Mouse (Mus musculus) limb, embryonic 13.5 days (tissue): ENCODE measurements around the gene Gns. TPM values are rescaled to one million over a fixed set of nuclear protein-coding genes. Genes with fewer than 3 reads are reported as not detected.

Experiments
- ATAC-seq: fragments of 200-750 bp; cut with Nextera tagmentation; 2 replicates; pipeline ENCODE4 v1.8.0; 2017; ENCODE audit warnings: low read depth, moderate number of reproducible peaks, moderate TSS enrichment; ENCODE audit not compliant: low FRiP score
- H3K27ac ChIP-seq: fragments of 300-500 bp; sonication (generic); 2 replicates; pipeline ENCODE4 v1.5.1; 2015; ENCODE audit warnings: inconsistent platforms, mild to moderate bottlenecking, moderate library complexity
- H3K27me3 ChIP-seq: fragments of 300-500 bp; sonication (generic); 2 replicates; pipeline ENCODE4 v1.6.1; 2015; ENCODE audit warnings: mild to moderate bottlenecking, inconsistent platforms
- H3K36me3 ChIP-seq: fragments of 300-500 bp; sonication (generic); 2 replicates; pipeline ENCODE4 v1.6.1; 2015; ENCODE audit warnings: inconsistent platforms, mild to moderate bottlenecking, moderate library complexity
- H3K4me1 ChIP-seq: fragments of 300-500 bp; sonication (generic); 2 replicates; pipeline ENCODE4 v1.6.1; 2015; ENCODE audit warnings: inconsistent platforms
- H3K4me2 ChIP-seq: fragments of 300-500 bp; sonication (generic); replicated peaks from 2 replicates; pipeline ENCODE4 v1.6.1; 2015; ENCODE audit warnings: inconsistent platforms, mild to moderate bottlenecking, moderate library complexity
- H3K4me3 ChIP-seq: fragments of 300-500 bp; sonication (generic); 2 replicates; pipeline ENCODE4 v1.5.1; 2015; ENCODE audit warnings: moderate library complexity, mild to moderate bottlenecking, inconsistent platforms
- H3K9ac ChIP-seq: fragments of 300-500 bp; sonication (generic); 2 replicates; pipeline ENCODE4 v1.6.1; 2015; ENCODE audit warnings: mild to moderate bottlenecking, inconsistent platforms
- H3K9me3 ChIP-seq: fragments of 300-500 bp; sonication (generic); 2 replicates; pipeline ENCODE4 v1.6.1; 2016; ENCODE audit warnings: inconsistent platforms
- WGBS: fragments of 180-500 bp; shearing (Covaris S2); methylation state at CpG from one replicate; pipeline ENCODE4 v1.1.7; 2015; 5-methylcytosine and 5-hydroxymethylcytosine counted together
- polyA plus RNA-seq: library from polyadenylated mRNA; unstranded; fragments of >200 nt; fragmentation: Nextera tagmentation; extraction: Ambion mirVana; gene quantifications from 2 replicates; pipeline ENCODE4 v1.2.1, GENCODE M21; 2015

Gene Gns
- polyA plus RNA-seq, 1 experiment from 2014 or later = 45.8 TPM

DNA sequence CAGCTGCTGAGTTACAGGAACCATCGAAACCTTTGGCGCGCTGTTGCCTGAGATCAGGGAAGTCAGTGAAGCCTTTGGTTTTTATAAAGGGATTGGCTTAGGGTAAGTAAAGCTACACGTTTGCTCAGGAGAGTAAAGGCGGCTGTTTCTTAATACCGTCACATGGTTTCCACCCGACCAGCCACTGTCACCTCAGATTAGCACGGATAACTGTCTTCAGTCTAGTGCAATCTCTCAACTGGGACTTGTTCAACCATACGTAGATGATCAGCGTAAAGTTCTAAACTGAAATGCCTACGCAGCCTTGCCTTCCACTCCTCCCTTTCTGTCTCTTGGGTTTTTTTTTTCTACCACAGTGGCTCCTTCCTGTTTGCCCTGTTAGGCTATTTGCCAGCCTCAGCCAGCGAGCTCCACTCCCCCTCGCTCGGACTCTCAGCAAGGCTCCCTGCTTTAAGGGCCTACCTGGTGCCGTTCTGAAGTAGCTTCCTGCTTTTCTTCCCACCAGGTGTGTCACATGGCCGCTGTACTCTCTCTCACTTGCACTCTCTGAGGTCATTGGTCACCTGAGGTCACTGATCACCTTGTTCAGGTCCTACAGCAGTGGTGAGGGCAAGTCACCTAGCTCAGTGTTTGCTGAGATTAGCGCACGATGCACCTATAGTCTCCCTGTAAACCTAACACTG lies 4.0 kb downstream of the Gns start:
- ATAC-seq = no peak

DNA sequence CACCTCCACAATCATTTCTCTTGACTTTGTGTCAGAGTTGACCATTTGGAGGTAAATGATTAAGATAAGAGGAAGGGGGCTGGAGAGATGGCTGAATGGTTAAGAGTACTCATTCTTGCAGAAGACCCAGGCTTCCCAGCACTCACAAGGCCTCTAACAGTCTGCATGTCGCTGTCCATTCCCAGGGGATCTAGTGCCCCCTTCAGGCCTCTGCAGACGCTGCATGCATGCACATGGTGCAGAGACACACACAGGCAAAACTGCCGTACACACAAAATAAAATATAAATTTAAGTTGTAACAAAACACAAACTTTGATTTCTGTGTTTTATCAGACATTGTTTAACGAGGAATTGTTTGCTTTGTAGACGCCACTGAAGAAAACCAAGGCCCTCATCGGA lies 5.9 kb downstream of the Gns start:
- H3K9ac ChIP-seq = no peak overlapping the region
- H3K27me3 ChIP-seq = no peaks in the 10 kb centered on the region
- H3K4me3 ChIP-seq = no peak overlapping the region
- WGBS = 91% methylated on average over 6 of the region's 6 CpGs
- peaks cover 22% of the 10 kb centered on the region for H3K4me1 ChIP-seq
- H3K36me3 ChIP-seq = peaks cover 67% of the 10 kb centered on the region
- no peak overlapping the region for H3K4me2 ChIP-seq
- no peak overlapping the region for H3K27ac ChIP-seq
- no peaks in the 10 kb centered on the region for H3K9me3 ChIP-seq
- ATAC-seq = no peak

More for the DNA sequence above, 4.0 kb downstream of the Gns start:
- Histone ChIP-seq H3K4me1 (peaks cover 27% of the 10 kb centered on the region), H3K4me3 (no peak overlapping the region), H3K4me2 (no peak overlapping the region), H3K9ac (no peak overlapping the region), H3K36me3 (peaks cover 49% of the 10 kb centered on the region), H3K9me3 (no peaks in the 10 kb centered on the region), H3K27ac (no peak overlapping the region), H3K27me3 (no peaks in the 10 kb centered on the region)
- WGBS = 89% methylated on average over 18 of the region's 18 CpGs

DNA sequence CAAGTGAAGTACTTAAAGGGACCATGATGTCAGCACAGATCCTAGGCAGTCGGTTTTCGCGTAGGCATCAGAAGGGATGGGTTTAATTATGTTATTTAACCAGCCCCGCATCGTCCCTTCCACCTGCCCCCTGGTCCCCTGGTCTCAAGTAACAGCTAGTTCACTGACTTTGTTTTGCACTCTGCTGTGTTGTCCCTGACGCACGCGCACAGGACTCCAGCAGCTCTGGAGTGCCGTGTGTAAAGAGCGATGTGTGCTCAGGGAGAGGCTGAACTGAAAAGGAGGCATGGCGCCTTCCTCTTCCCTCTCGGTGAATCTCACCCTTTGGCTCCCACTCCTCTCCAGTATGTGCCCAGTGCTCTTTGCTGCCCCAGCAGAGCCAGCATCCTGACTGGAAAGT lies 9.1 kb downstream of the Gns start:
- H3K4me1 ChIP-seq = 0 out of 2 replicates have a peak, but pooled peaks cover 6% of the 10 kb centered on the region
- H3K27ac ChIP-seq = no peak overlapping the region
- no peak overlapping the region for H3K9ac ChIP-seq
- no peaks in the 10 kb centered on the region for H3K27me3 ChIP-seq
- H3K9me3 ChIP-seq = no peaks in the 10 kb centered on the region
- no peak overlapping the region for H3K4me2 ChIP-seq
- H3K4me3 ChIP-seq = no peak overlapping the region
- no peak for ATAC-seq
- WGBS = 49% methylated on average over 12 of the region's 12 CpGs
- peaks cover 88% of the 10 kb centered on the region for H3K36me3 ChIP-seq

DNA sequence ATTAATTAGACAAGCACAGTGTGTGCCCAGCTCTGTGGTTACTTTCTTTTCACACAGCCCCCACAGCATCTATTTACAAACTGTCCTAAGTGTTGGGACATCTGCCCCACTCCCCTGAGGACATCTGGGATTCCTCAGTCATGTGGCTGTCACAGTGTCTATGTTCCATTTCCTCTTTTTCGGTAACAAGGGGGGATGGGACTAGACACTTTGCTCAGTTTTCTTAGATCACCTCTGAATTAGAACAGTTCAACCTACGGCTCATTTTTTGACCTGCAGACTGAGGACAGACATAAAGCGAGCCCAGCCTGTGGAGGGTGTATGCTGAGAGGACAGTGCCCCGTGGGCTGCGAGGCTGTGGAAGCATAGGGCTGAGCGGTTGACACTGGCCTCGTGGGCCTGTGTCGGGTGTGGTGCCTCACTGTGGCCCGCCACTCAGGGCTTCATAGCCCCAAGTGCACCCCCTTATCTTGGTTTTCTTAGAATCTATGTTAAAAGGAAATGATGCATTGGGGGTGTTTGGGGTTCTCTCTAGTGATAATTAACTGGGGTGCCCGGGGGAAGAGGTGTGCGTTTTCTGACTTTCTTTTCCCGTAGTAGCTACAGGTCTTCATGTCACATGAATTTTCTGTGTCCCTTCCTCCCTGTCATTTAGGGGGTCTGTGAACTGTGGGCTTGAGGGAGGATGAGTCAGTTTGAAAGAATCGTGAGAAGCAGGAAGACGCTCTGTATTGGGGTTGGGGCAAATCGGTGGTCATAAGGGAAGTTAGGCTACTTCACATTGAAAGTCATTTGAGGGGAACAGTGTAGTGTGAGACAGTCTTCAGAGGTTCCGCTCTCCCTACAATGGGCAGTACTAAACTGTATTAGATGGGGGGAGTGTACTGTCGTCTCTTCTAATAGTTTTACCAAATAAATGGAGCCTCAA lies 10.1 kb downstream of the Gns start:
- Histone ChIP-seq H3K27me3 (no peaks in the 10 kb centered on the region), H3K4me2 (no peak overlapping the region), H3K9ac (no peak overlapping the region), H3K4me3 (no peak overlapping the region), H3K4me1 (0 out of 2 replicates have a peak, but pooled peaks cover 6% of the 10 kb centered on the region), H3K27ac (no peak overlapping the region), H3K9me3 (no peaks in the 10 kb centered on the region), H3K36me3 (peaks cover 88% of the 10 kb centered on the region)
- WGBS = 87% methylated on average over 17 of the region's 17 CpGs
- no peak for ATAC-seq

DNA sequence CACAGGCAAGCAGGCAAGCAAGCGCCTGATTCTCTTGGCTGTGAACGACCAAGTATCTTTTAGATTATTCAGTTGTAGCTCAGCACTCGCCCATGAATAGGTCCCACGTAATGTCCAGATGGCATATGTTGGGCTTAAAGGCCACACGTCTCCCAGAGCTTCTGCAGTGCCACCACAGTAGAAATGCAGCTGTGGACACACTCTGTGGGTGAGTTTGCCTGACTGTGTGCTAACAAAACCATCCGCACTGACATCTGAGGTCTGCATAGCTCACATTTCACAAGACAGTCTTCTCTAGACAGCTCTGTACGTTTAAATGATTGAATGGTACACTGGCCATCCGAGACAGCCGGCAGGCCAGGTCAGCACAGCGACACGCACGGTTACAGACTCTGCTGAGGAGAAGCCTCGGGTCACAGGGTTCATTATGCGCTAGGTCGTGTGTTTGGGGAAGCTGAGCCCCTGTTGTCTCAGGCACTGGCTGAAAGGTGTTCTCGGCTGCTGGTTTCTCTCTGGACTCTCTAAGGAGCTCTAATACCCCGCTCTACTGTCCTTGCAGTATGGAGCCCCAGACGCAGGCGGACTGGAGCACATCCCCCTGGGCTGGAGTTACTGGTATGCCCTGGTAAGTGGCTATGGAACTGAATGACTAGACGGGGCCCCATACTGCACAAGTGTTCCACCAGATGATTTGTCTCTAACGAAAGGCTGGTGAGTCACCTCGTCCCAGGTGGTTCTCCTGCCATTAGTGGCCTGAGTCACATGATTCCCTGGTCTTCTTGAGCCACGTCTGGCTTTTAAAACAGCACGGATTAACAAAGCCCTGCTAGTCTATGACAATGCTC lies 11.0 kb downstream of the Gns start:
- H3K27me3 ChIP-seq = no peaks in the 10 kb centered on the region
- H3K4me2 ChIP-seq = no peak overlapping the region
- peak overlapping the region; percentile 19; the same call in 1 of the 2 replicates for H3K9ac ChIP-seq
- H3K4me1 ChIP-seq = 0 out of 2 replicates have a peak, but pooled peaks cover 6% of the 10 kb centered on the region
- no peak overlapping the region for H3K27ac ChIP-seq
- WGBS = 76% methylated on average over 24 of the region's 24 CpGs
- H3K9me3 ChIP-seq = no peaks in the 10 kb centered on the region
- no peak for ATAC-seq
- peaks cover 86% of the 10 kb centered on the region for H3K36me3 ChIP-seq
- no peak overlapping the region for H3K4me3 ChIP-seq

DNA sequence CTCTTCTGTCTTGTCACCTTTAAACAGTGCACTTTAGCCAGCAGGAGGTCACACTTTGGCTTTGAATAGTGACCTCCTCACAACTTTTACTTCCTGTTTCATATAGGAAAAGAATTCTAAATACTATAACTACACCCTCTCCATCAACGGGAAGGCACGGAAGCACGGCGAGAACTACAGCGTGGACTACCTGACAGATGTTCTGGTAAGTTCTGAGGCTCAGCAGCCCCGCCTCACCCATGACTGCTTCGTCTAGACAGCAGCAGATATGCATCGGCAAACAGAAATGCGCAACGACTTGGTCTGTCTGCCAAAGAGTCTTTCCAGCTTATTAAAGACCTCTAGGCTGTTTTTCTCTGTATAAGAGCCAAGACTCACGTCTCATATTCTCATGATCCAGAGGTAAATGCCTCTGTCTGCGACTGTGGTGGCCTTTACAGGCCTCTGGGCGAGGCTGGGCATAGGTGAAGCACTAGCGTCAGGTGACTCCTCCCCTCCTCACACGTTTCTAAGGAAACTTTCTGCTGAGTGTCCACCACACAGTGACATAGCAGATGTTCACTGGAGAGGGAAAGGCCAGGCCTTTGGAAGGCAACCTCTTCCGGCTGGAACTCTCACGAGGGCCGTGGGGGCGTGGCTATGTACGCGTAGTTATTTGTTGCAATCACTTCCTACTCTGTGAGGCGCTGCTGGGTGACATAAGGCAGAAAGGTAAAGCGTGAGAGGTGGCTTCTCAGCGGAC lies 11.8 kb downstream of the Gns start:
- no peak overlapping the region for H3K27ac ChIP-seq
- no peak for ATAC-seq
- WGBS = 89% methylated on average over 24 of the region's 24 CpGs

DNA sequence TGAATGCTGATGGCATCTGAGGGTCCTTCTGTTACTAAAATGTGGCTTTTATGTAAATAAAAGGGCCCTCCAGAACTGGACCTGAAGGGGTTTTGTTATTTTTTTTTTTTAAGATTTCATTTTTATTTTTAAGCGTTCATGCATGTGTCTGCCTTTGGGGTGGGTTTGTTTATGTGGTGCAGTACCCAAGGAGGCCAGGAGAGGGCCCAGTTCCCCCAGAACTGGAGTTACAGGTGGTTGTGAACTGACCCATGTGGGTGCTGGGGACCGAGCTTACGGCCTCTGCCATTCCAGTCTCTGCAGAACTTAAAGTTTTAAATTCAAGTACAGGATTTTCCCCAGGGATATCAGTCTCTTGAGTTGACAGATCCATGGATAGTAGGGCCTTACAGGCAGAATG lies 14.5 kb downstream of the Gns start:
- WGBS = 100% methylated on average over 3 of the region's 3 CpGs
- Histone ChIP-seq H3K4me2 (no peak overlapping the region), H3K36me3 (peaks cover 95% of the 10 kb centered on the region), H3K4me1 (no peaks in the 10 kb centered on the region), H3K9ac (no peak overlapping the region), H3K27ac (no peak overlapping the region), H3K4me3 (no peak overlapping the region), H3K9me3 (no peaks in the 10 kb centered on the region), H3K27me3 (no peaks in the 10 kb centered on the region)
- ATAC-seq = no peak

More for the DNA sequence above, 11.8 kb downstream of the Gns start:
- no peak overlapping the region for H3K4me2 ChIP-seq
- H3K9me3 ChIP-seq = no peaks in the 10 kb centered on the region
- H3K27me3 ChIP-seq = no peaks in the 10 kb centered on the region
- H3K9ac ChIP-seq = no peak overlapping the region; the same call in 1 of the 2 replicates
- 0 out of 2 replicates have a peak, but pooled peaks cover 6% of the 10 kb centered on the region for H3K4me1 ChIP-seq
- H3K36me3 ChIP-seq = peaks cover 88% of the 10 kb centered on the region
- no peak overlapping the region for H3K4me3 ChIP-seq

DNA sequence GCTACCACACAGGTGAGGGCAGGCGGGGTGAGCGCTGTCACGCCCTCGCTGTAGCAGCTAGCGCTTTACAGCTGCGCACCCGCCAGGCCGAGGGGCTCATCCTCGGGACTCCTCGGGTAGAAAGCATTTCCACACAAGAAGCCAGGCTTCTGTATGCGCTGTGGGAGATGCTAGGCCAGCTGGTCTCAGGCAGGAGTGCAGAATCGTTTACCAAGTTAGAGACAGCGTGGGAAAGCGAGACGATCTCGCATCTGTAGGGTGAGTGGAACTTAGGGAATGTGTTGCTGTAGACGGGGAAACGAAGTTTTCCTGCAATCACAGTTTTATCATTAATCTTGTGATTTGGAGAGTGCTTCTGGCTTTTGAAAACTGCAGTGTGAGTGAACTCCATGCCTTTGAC lies 16.4 kb downstream of the Gns start:
- Histone ChIP-seq H3K4me1 (peaks cover 2% of the 10 kb centered on the region; the same call in 1 of the 2 replicates), H3K9me3 (no peaks in the 10 kb centered on the region), H3K4me2 (no peak overlapping the region), H3K9ac (no peak overlapping the region), H3K4me3 (no peak overlapping the region), H3K27ac (no peak overlapping the region), H3K27me3 (no peaks in the 10 kb centered on the region), H3K36me3 (peaks cover 95% of the 10 kb centered on the region)
- WGBS = 92% methylated on average over 18 of the region's 18 CpGs
- no peak for ATAC-seq

DNA sequence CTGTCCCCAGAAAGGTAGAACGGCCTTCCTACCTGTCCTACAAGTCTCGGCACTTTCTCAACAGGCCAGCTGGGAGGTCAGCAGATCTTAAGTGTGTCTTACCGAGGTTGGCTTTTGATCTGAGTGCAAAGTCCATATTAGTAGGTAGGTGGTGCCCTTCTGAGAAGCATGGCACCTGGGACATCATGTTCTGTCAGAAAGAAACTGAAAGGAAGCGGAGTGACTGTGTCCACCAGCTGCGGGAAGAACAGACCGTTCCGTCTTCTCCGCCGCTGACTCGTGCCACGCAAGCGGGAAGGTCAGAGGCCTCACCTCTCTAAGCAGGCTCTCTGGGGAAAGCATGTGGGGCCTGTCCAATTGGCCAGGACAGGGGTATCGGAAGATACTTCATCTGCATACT lies 19.8 kb downstream of the Gns start:
- no peak overlapping the region for H3K27ac ChIP-seq
- H3K4me2 ChIP-seq = no peak overlapping the region
- ATAC-seq = no peak
- H3K9me3 ChIP-seq = no peaks in the 10 kb centered on the region
- H3K27me3 ChIP-seq = no peaks in the 10 kb centered on the region
- peaks cover 5% of the 10 kb centered on the region; the same call in 1 of the 2 replicates for H3K4me1 ChIP-seq
- 92% methylated on average over 13 of the region's 13 CpGs for WGBS
- H3K4me3 ChIP-seq = no peak overlapping the region
- H3K9ac ChIP-seq = no peak overlapping the region
- H3K36me3 ChIP-seq = peaks cover 88% of the 10 kb centered on the region

DNA sequence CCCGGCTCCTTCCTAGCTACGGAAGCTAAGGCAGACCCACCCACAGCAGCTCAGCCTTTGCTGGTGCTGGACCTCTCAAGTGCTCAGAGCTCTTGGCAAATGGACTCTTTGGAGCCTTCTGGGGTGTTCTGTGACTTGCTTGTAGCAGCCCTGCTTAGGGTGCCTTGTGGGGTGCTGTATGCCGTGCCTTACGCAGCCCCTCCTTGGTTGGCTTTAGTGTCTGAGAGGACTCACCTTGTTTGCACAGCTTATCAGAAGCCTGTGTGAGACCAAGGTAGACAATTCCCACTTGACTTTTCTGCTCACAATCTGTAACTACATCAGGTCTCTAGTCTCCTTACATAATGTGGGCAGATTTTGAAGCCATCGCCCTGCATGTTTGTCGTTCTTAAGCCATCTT lies 20.8 kb downstream of the Gns start:
- Histone ChIP-seq H3K9me3 (no peaks in the 10 kb centered on the region), H3K27ac (no peak overlapping the region), H3K9ac (no peak overlapping the region), H3K27me3 (no peaks in the 10 kb centered on the region), H3K4me3 (no peak overlapping the region), H3K4me1 (peaks cover 5% of the 10 kb centered on the region; the same call in 1 of the 2 replicates), H3K36me3 (peaks cover 89% of the 10 kb centered on the region), H3K4me2 (no peak overlapping the region)
- WGBS = 94% methylated on average over 6 of the region's 6 CpGs
- no peak for ATAC-seq

DNA sequence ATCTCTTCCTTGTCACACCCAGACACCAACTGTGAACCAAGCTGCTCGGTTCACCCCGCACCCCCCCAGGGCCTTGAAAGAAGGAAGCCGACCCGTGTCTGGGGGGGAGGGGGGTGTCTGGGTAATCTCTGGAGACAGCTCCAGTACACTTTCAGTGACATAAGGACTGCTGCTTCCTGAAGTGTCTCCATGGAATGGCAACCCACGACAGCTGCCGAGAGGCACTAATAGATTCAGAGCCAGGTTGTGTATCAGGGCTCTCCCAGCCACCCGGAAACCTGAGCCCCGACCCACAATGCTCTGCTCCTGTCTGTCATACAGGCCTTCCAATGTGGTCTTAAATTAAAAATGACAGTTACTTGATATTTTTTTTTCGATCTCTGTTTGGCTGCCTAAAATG lies 21.5 kb downstream of the Gns start:
- Histone ChIP-seq H3K4me2 (no peak overlapping the region), H3K27me3 (no peaks in the 10 kb centered on the region), H3K4me1 (peaks cover 5% of the 10 kb centered on the region; the same call in 1 of the 2 replicates), H3K4me3 (no peak overlapping the region), H3K27ac (no peak overlapping the region), H3K9ac (no peak overlapping the region), H3K36me3 (peaks cover 89% of the 10 kb centered on the region), H3K9me3 (no peaks in the 10 kb centered on the region)
- 51% methylated on average over 9 of the region's 9 CpGs for WGBS
- peak; percentile 83 for ATAC-seq
